Mouse (Mus musculus): ENCODE measurements around the gene Mrgprh. TPM values are rescaled to one million over a fixed set of nuclear protein-coding genes. Genes with fewer than 3 reads are reported as not detected.

The Mrgprh gene
- polyA plus RNA-seq, 1 experiment, result not detected

- no peak for TF ChIP-seq REST (IDR thresholded peaks at IDR 0.05; ENCODE audit: insufficient read depth, insufficient read length)
- no peak for TF ChIP-seq SRF (IDR thresholded peaks at IDR 0.05; ENCODE audit: control insufficient read depth, insufficient read length, low read depth)
- no peak for TF ChIP-seq POLR2AphosphoS2 (IDR thresholded peaks at IDR 0.05; ENCODE audit: insufficient read length, low read depth)
- TF ChIP-seq MYOG (IDR thresholded peaks at IDR 0.05; ENCODE audit: control insufficient read depth in 1 of 3, insufficient read depth in 1 of 3, insufficient read length in 2 of 3, low read depth in 2 of 3), result no peak
- TF ChIP-seq CEBPB (IDR thresholded peaks at IDR 0.05; ENCODE audit: insufficient read depth, poor library complexity, severe bottlenecking), result no peak
- TF ChIP-seq POLR2A (IDR thresholded peaks at IDR 0.05; ENCODE audit: insufficient read length, low read depth), result no peak
- no peak for TF ChIP-seq E2F4 (IDR thresholded peaks at IDR 0.05; ENCODE audit: insufficient read depth)
- no peak for TF ChIP-seq TCF3 (IDR thresholded peaks at IDR 0.05; ENCODE audit: insufficient read length, low read depth)
- no peak for TF ChIP-seq TCF12 (IDR thresholded peaks at IDR 0.05; ENCODE audit: insufficient read depth, poor library complexity, severe bottlenecking)
- TF ChIP-seq MYOD1 (IDR thresholded peaks at IDR 0.05; ENCODE audit: control insufficient read depth in 1 of 3, insufficient read length in 2 of 3, low read depth in 2 of 3), result no peak
- TF ChIP-seq MAX (IDR thresholded peaks at IDR 0.05; ENCODE audit: low read depth), result no peak
- no peak for TF ChIP-seq USF1 (IDR thresholded peaks at IDR 0.05; ENCODE audit: low read depth)
- no peak overlapping the region for H3K4me3 ChIP-seq
- H3ac ChIP-seq (ENCODE audit: control insufficient read depth, insufficient read length), result no peak overlapping the region
- H3K27me3 ChIP-seq (ENCODE audit: control insufficient read depth, insufficient read depth, insufficient read length), result peaks cover 14% of the 10 kb centered on the region
- no peak overlapping the region for H3K4me2 ChIP-seq (ENCODE audit: low read depth)
- H3K79me2 ChIP-seq (ENCODE audit: control insufficient read depth, insufficient read depth), result no peaks in the 10 kb centered on the region
- H3K36me3 ChIP-seq (ENCODE audit: control insufficient read depth, insufficient read depth), result no peaks in the 10 kb centered on the region
Observed at GRCm38 (mm10) chr17:12834826-12835225, 41.0 kb upstream of the Mrgprh start.

- Histone ChIP-seq H3K79me2 (ENCODE audit: control insufficient read depth, insufficient read depth) (no peaks in the 10 kb centered on the region), H3K27me3 (ENCODE audit: control insufficient read depth, insufficient read depth, insufficient read length) (peaks cover 19% of the 10 kb centered on the region), H3K4me3 (no peak overlapping the region), H3ac (ENCODE audit: control insufficient read depth, insufficient read length) (no peak overlapping the region), H3K4me2 (ENCODE audit: low read depth) (no peak overlapping the region), H3K36me3 (ENCODE audit: control insufficient read depth, insufficient read depth) (no peaks in the 10 kb centered on the region)
- TF ChIP-seq MYOG (IDR thresholded peaks at IDR 0.05; ENCODE audit: control insufficient read depth in 1 of 3, insufficient read depth in 1 of 3, insufficient read length in 2 of 3, low read depth in 2 of 3) (no peak), POLR2A (IDR thresholded peaks at IDR 0.05; ENCODE audit: insufficient read length, low read depth) (no peak), MYOD1 (IDR thresholded peaks at IDR 0.05; ENCODE audit: control insufficient read depth in 1 of 3, insufficient read length in 2 of 3, low read depth in 2 of 3) (no peak), USF1 (IDR thresholded peaks at IDR 0.05; ENCODE audit: low read depth) (no peak), TCF3 (IDR thresholded peaks at IDR 0.05; ENCODE audit: insufficient read length, low read depth) (no peak)
Observed at GRCm38 (mm10) chr17:12835738-12836137, 40.1 kb upstream of the Mrgprh start.

DNA sequence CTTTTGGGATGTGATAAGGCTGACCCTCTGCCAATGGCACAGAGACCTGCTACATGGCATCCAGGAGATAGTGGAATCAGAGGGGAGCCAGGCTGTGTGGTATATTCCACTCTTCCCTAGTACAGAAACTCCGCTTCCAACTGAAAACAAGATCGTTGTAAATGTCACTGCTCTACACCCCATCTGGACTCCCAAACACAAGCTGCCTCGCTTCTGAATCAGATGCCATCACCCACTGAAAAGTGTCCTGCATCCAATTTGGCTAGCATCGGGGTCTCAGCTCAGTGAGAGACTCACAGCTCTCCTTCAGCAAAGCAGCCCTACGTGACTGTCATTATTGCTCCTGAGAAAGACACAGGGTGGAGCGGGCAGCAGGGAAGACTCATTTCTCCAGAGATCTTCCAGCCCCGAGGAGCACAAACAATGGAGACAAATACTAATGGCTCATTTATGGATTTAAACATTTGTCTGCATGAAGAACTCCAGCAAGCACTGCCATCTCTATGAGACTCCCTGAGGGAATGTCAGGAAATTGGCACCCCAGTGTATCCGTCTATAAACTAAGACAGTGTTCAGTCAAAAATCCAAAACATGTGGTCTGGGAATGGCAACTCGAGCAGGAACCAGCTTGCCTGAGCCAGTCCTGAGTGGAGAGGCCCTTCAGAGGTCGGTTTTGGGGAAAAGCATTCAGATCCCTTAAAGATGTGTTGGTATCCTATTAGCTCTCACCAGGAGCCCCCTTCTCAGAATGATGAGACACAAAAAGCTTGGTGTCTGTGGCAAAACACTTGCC, 36.2 kb upstream of the Mrgprh start:
- H3K4me3 ChIP-seq, result no peak overlapping the region
- no peaks in the 10 kb centered on the region for H3K36me3 ChIP-seq (ENCODE audit: control insufficient read depth, insufficient read depth)
- TF ChIP-seq E2F4 (IDR thresholded peaks at IDR 0.05; ENCODE audit: insufficient read depth) (no peak), CEBPB (IDR thresholded peaks at IDR 0.05; ENCODE audit: insufficient read depth, poor library complexity, severe bottlenecking) (no peak), MYOG (IDR thresholded peaks at IDR 0.05; ENCODE audit: control insufficient read depth in 1 of 3, insufficient read depth in 1 of 3, insufficient read length in 2 of 3, low read depth in 2 of 3) (no peak), MYOD1 (IDR thresholded peaks at IDR 0.05; ENCODE audit: control insufficient read depth in 1 of 3, insufficient read length in 2 of 3, low read depth in 2 of 3) (no peak), USF1 (IDR thresholded peaks at IDR 0.05; ENCODE audit: low read depth) (no peak), TCF12 (IDR thresholded peaks at IDR 0.05; ENCODE audit: insufficient read depth, poor library complexity, severe bottlenecking) (no peak), REST (IDR thresholded peaks at IDR 0.05; ENCODE audit: insufficient read depth, insufficient read length) (no peak), MAX (IDR thresholded peaks at IDR 0.05; ENCODE audit: low read depth) (no peak), POLR2A (IDR thresholded peaks at IDR 0.05; ENCODE audit: insufficient read length, low read depth) (no peak), POLR2AphosphoS2 (IDR thresholded peaks at IDR 0.05; ENCODE audit: insufficient read length, low read depth) (no peak), TCF3 (IDR thresholded peaks at IDR 0.05; ENCODE audit: insufficient read length, low read depth) (no peak), SRF (IDR thresholded peaks at IDR 0.05; ENCODE audit: control insufficient read depth, insufficient read length, low read depth) (no peak)
- peaks cover 19% of the 10 kb centered on the region for H3K27me3 ChIP-seq (ENCODE audit: control insufficient read depth, insufficient read depth, insufficient read length)
- H3ac ChIP-seq (ENCODE audit: control insufficient read depth, insufficient read length), result no peak overlapping the region
- no peak overlapping the region for H3K4me2 ChIP-seq (ENCODE audit: low read depth)
- no peaks in the 10 kb centered on the region for H3K79me2 ChIP-seq (ENCODE audit: control insufficient read depth, insufficient read depth)

GRCm38 (mm10) chr17:12843826-12844225, 32.0 kb upstream of the Mrgprh start:
- TF ChIP-seq SRF (IDR thresholded peaks at IDR 0.05; ENCODE audit: control insufficient read depth, insufficient read length, low read depth) (no peak), E2F4 (IDR thresholded peaks at IDR 0.05; ENCODE audit: insufficient read depth) (no peak), TCF3 (IDR thresholded peaks at IDR 0.05; ENCODE audit: insufficient read length, low read depth) (no peak), TCF12 (IDR thresholded peaks at IDR 0.05; ENCODE audit: insufficient read depth, poor library complexity, severe bottlenecking) (no peak)
- Histone ChIP-seq H3K79me2 (ENCODE audit: control insufficient read depth, insufficient read depth) (no peaks in the 10 kb centered on the region), H3K4me2 (ENCODE audit: low read depth) (no peak overlapping the region)

DNA sequence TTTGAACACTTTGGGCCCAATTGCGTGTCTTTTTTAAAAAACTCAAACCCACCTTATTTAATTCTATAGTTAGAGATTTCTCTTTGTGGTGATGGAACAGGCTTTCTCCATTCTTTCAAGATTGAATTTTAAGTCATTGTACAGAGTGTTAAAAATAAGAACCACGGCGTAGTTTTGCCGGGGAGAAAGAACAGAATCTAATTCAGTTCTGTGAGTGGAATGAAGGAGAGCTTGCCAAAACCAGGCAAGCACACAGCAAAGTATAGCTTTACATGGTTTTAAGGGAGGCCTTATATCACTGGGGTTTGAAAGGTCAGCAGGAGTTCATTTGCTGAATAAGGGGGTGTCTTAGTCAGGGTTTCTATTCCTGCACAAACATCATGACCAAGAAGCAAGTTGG, 31.3 kb upstream of the Mrgprh start:
- peaks cover 5% of the 10 kb centered on the region for H3K27me3 ChIP-seq (ENCODE audit: control insufficient read depth, insufficient read depth, insufficient read length)
- H3ac ChIP-seq (ENCODE audit: control insufficient read depth, insufficient read length), result no peak overlapping the region
- H3K79me2 ChIP-seq (ENCODE audit: control insufficient read depth, insufficient read depth), result no peaks in the 10 kb centered on the region
- no peak overlapping the region for H3K4me3 ChIP-seq
- H3K36me3 ChIP-seq (ENCODE audit: control insufficient read depth, insufficient read depth), result no peaks in the 10 kb centered on the region
- TF ChIP-seq MAX (IDR thresholded peaks at IDR 0.05; ENCODE audit: low read depth) (no peak), POLR2A (IDR thresholded peaks at IDR 0.05; ENCODE audit: insufficient read length, low read depth) (no peak), POLR2AphosphoS2 (IDR thresholded peaks at IDR 0.05; ENCODE audit: insufficient read length, low read depth) (no peak), E2F4 (IDR thresholded peaks at IDR 0.05; ENCODE audit: insufficient read depth) (no peak), TCF12 (IDR thresholded peaks at IDR 0.05; ENCODE audit: insufficient read depth, poor library complexity, severe bottlenecking) (no peak), TCF3 (IDR thresholded peaks at IDR 0.05; ENCODE audit: insufficient read length, low read depth) (no peak), REST (IDR thresholded peaks at IDR 0.05; ENCODE audit: insufficient read depth, insufficient read length) (no peak)
- no peak overlapping the region for H3K4me2 ChIP-seq (ENCODE audit: low read depth)

More at GRCm38 (mm10) chr17:12843826-12844225, 32.0 kb upstream of the Mrgprh start:
- H3K27me3 ChIP-seq (ENCODE audit: control insufficient read depth, insufficient read depth, insufficient read length), result peaks cover 7% of the 10 kb centered on the region
- no peaks in the 10 kb centered on the region for H3K36me3 ChIP-seq (ENCODE audit: control insufficient read depth, insufficient read depth)
- no peak overlapping the region for H3ac ChIP-seq (ENCODE audit: control insufficient read depth, insufficient read length)
- H3K4me3 ChIP-seq, result no peak overlapping the region

Measured in myocyte (in vitro differentiated cells).